Mouse (Mus musculus) lung, embryonic 14.5 days (tissue): ENCODE results near the gene Dmbt1. TPM values are rescaled to one million over a fixed set of nuclear protein-coding genes. Genes with fewer than 3 reads are reported as not detected.
"Not testable (repeated sequence)": the region's sequence is repeated elsewhere in the genome, so short reads cannot be mapped to it uniquely, and the experiment has no call there.

Experiments
- ATAC-seq: fragments of 200-750 bp; cut with Nextera tagmentation; 2 replicates; pipeline ENCODE4 v1.8.0; 2017; ENCODE audit warnings: mild to moderate bottlenecking, moderate TSS enrichment, moderate library complexity; ENCODE audit not compliant: insufficient read depth
- DNase-seq: peaks from one replicate; pipeline ENCODE4 v3.0.0-alpha.2; 2015
- H3K27ac ChIP-seq: fragments of 300-500 bp; sonication (generic); 2 replicates; pipeline ENCODE4 v1.5.1; 2014; ENCODE audit warnings: low read depth, mild to moderate bottlenecking, moderate library complexity
- H3K27me3 ChIP-seq: fragments of 300-500 bp; sonication (generic); 2 replicates; pipeline ENCODE4 v1.6.1; 2014; ENCODE audit warnings: low read length, control low read depth; ENCODE audit not compliant: insufficient read depth
- H3K36me3 ChIP-seq: fragments of 300-500 bp; sonication (generic); 2 replicates; pipeline ENCODE4 v1.6.1; 2014; ENCODE audit warnings: control low read depth; ENCODE audit not compliant: insufficient read depth
- H3K4me1 ChIP-seq: fragments of 300-500 bp; sonication (generic); 2 replicates; pipeline ENCODE4 v1.6.1; 2014; ENCODE audit warnings: antibody characterized with exemption, control low read depth; ENCODE audit not compliant: insufficient read depth
- H3K4me2 ChIP-seq: fragments of 300-500 bp; sonication (generic); 2 replicates; pipeline ENCODE4 v1.6.1; 2014; ENCODE audit warnings: mild to moderate bottlenecking
- H3K4me3 ChIP-seq: fragments of 300-500 bp; sonication (generic); 2 replicates; pipeline ENCODE4 v1.5.1; 2014; ENCODE audit warnings: low read depth, low read length
- H3K9ac ChIP-seq: fragments of 300-500 bp; sonication (generic); 2 replicates; pipeline ENCODE4 v1.6.1; 2014
- H3K9me3 ChIP-seq: fragments of 300-500 bp; sonication (generic); 2 replicates; pipeline ENCODE4 v1.6.1; 2016; ENCODE audit warnings: low read depth, low read length, control low read depth
- CTCF ChIP-seq: IDR thresholded peaks from 2 replicates; pipeline ENCODE4 v1.5.1; 2016; ENCODE audit warnings: antibody characterized with exemption, low read depth
- WGBS: fragments of 180-500 bp; shearing (Covaris S2); extraction: QIAGEN DNeasy Blood & Tissue Kit; methylation state at CpG from one replicate; pipeline ENCODE4 v1.1.7; 2014; 5-methylcytosine and 5-hydroxymethylcytosine counted together
- polyA plus RNA-seq: library from polyadenylated mRNA; unstranded; fragments of >200 nt; fragmentation: Nextera tagmentation; extraction: Ambion mirVana; gene quantifications from 2 replicates; pipeline ENCODE4 v1.2.1, GENCODE M21; 2014

The Dmbt1 gene
- polyA plus RNA-seq, 1 experiment from 2014 or later = not detected

GRCm38 (mm10) chr7:131045258-131045835 lies 13.5 kb downstream of the Dmbt1 start:
- H3K9ac ChIP-seq, H3K36me3 ChIP-seq, H3K4me1 ChIP-seq, ATAC-seq, H3K27ac ChIP-seq, H3K4me2 ChIP-seq, H3K9me3 ChIP-seq, H3K27me3 ChIP-seq, H3K4me3 ChIP-seq: not testable (repeated sequence)
- TF ChIP-seq CTCF = peak; percentile 56
- 29% methylated on average over 3 of the region's 3 CpGs for WGBS
- DNase-seq = peak; percentile 37

GRCm38 (mm10) chr7:131049829-131050228 lies 18.0 kb downstream of the Dmbt1 start:
- not testable (repeated sequence) for H3K36me3 ChIP-seq, H3K4me3 ChIP-seq, ATAC-seq, DNase-seq, H3K27ac ChIP-seq, H3K4me1 ChIP-seq, H3K9ac ChIP-seq, H3K4me2 ChIP-seq, H3K9me3 ChIP-seq, H3K27me3 ChIP-seq
- 79% methylated on average over 8 of the region's 8 CpGs for WGBS

- DNase-seq (peak; percentile 49), ATAC-seq (no peak)
- no peaks in the 10 kb centered on the region for H3K27me3 ChIP-seq
- no peak overlapping the region for H3K4me2 ChIP-seq
- H3K9ac ChIP-seq = no peak overlapping the region
- H3K27ac ChIP-seq = no peak overlapping the region
- H3K4me3 ChIP-seq = no peak overlapping the region
- TF ChIP-seq CTCF = peak; percentile 62
- H3K36me3 ChIP-seq = no peaks in the 10 kb centered on the region
- no peaks in the 10 kb centered on the region for H3K4me1 ChIP-seq
- no peaks in the 10 kb centered on the region for H3K9me3 ChIP-seq
Observed at GRCm38 (mm10) chr7:131054808-131055370, 23.0 kb downstream of the Dmbt1 start.

- not testable (repeated sequence) for H3K4me1 ChIP-seq, H3K4me3 ChIP-seq, H3K36me3 ChIP-seq, H3K27me3 ChIP-seq, DNase-seq, H3K27ac ChIP-seq, H3K9me3 ChIP-seq, ATAC-seq, H3K9ac ChIP-seq, H3K4me2 ChIP-seq
- 74% methylated on average over 9 of the region's 9 CpGs for WGBS
Observed at GRCm38 (mm10) chr7:131057918-131058317, 26.1 kb downstream of the Dmbt1 start.

GRCm38 (mm10) chr7:131059808-131060207 lies 28.0 kb downstream of the Dmbt1 start:
- WGBS = 60% methylated on average over 2 of the region's 2 CpGs
- peak; percentile 38 for DNase-seq
- H3K27me3 ChIP-seq, H3K36me3 ChIP-seq, H3K4me3 ChIP-seq, H3K27ac ChIP-seq, H3K4me2 ChIP-seq, H3K9ac ChIP-seq, H3K4me1 ChIP-seq, ATAC-seq, H3K9me3 ChIP-seq: not testable (repeated sequence)
- peak; percentile 48 for TF ChIP-seq CTCF

GRCm38 (mm10) chr7:131062541-131062940 lies 30.7 kb downstream of the Dmbt1 start:
- Histone ChIP-seq H3K9me3 (no peaks in the 10 kb centered on the region), H3K4me3 (no peak overlapping the region), H3K27me3 (no peaks in the 10 kb centered on the region), H3K4me2 (no peak overlapping the region), H3K36me3 (no peaks in the 10 kb centered on the region), H3K4me1 (no peaks in the 10 kb centered on the region), H3K9ac (no peak overlapping the region), H3K27ac (no peak overlapping the region)
- peak; percentile 31; the same call in 1 of the 2 replicates for TF ChIP-seq CTCF
- DNase-seq = no peak
- 86% methylated on average over 2 of the region's 2 CpGs for WGBS
- no peak for ATAC-seq

GRCm38 (mm10) chr7:131068191-131068590 lies 36.3 kb downstream of the Dmbt1 start:
- H3K4me2 ChIP-seq, H3K9ac ChIP-seq, H3K27me3 ChIP-seq, H3K27ac ChIP-seq, H3K4me1 ChIP-seq, ATAC-seq, H3K36me3 ChIP-seq, H3K9me3 ChIP-seq, H3K4me3 ChIP-seq: not testable (repeated sequence)
- DNase-seq = peak; percentile 21
- TF ChIP-seq CTCF = peak; percentile 36
- WGBS = 0% methylated on average over 1 of the region's 1 CpGs

- DNase-seq, ATAC-seq: not testable (repeated sequence)
Observed at GRCm38 (mm10) chr7:131073476-131073875, 41.6 kb downstream of the Dmbt1 start.

GRCm38 (mm10) chr7:131074098-131074497 lies 42.2 kb downstream of the Dmbt1 start:
- ATAC-seq, H3K4me2 ChIP-seq, H3K4me3 ChIP-seq, H3K36me3 ChIP-seq, H3K9me3 ChIP-seq, H3K27ac ChIP-seq, H3K4me1 ChIP-seq, H3K9ac ChIP-seq, DNase-seq, H3K27me3 ChIP-seq: not testable (repeated sequence)
- 77% methylated on average over 6 of the region's 6 CpGs for WGBS

More at GRCm38 (mm10) chr7:131073476-131073875, 41.6 kb downstream of the Dmbt1 start:
- not testable (repeated sequence) for H3K4me3 ChIP-seq, H3K9me3 ChIP-seq, H3K27ac ChIP-seq, H3K4me1 ChIP-seq, H3K4me2 ChIP-seq, H3K27me3 ChIP-seq, H3K36me3 ChIP-seq, H3K9ac ChIP-seq
- 75% methylated on average over 3 of the region's 3 CpGs for WGBS
